Mouse (Mus musculus) gonadal fat pad, adult 2 months (tissue): ENCODE results near the gene Fam19a4. TPM values are rescaled to one million over a fixed set of nuclear protein-coding genes. Genes with fewer than 3 reads are reported as not detected.

Source experiments
- DNase-seq: peaks from one replicate; pipeline ENCODE4 v3.0.0-alpha.2; 2012; ENCODE audit warnings: low read depth
- polyA plus RNA-seq: library from polyadenylated mRNA; depleted of rRNA; stranded (reverse); fragments of >200 nt; gene quantifications from 2 replicates; pipeline ENCODE4 v1.2.3, GENCODE M21; 2012; rRNA removed

Gene Fam19a4
- not detected in 2 replicates for polyA plus RNA-seq

- no peak for DNase-seq
Measured at GRCm38 (mm10) chr6:97060074-97060681, at the start of gene Fam19a4. Gene Fam19a4 (minus strand): TSS chr6:97060413.

- no peak for DNase-seq
Measured at GRCm38 (mm10) chr6:97106777-97107176, 46.6 kb upstream of the Fam19a4 start.

- DNase-seq = no peak
Measured at GRCm38 (mm10) chr6:97106106-97106505, 45.9 kb upstream of the Fam19a4 start.

- DNase-seq = no peak
Measured at GRCm38 (mm10) chr6:97104264-97104852, 44.1 kb upstream of the Fam19a4 start.

GRCm38 (mm10) chr6:97101958-97102702 is 41.9 kb upstream of the Fam19a4 start:
- DNase-seq = no peak

- no peak for DNase-seq
Measured at GRCm38 (mm10) chr6:97101190-97101957, 41.2 kb upstream of the Fam19a4 start.

GRCm38 (mm10) chr6:97082336-97082735 is 22.1 kb upstream of the Fam19a4 start:
- DNase-seq = no peak

DNA sequence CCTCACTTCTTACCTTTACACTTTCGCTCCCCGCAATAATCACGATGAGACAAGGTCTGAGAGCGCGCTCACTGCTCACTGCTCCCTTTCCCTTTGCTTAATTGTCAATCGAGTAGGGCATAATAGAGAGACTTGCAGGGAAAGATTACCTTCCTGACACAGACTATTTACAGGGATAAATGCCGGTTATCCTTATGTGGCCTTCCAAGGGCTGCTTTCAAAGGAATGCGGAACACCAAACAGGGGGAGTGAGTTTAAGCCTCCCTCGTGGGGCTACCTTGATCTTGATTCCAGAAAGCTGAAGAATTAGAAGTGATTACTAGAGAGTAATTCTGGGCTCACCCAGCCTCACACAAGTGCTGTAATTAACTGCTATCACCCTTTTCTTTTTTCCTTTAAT is 19.8 kb upstream of the Fam19a4 start:
- DNase-seq = no peak

DNA sequence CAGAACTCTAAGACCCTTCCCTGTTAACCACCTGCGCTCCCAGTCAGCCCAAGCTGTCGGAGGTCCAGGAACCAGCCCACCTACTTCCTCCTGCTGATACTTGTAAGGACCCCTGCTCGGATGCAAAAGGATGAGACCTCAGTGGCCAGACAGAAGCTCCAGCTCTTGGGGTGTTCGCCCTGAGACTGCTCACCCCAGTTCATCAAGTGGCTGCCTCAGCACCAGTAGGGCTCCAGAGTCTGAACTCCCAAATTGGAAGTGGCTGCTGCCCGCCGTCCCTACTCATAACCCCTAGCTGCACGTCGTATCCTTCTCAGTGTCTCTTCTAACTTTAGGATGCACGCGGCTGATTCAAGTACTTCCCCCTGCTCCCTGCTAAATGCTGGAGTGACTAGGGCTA is 614 bp downstream of the Fam19a4 start:
- DNase-seq = no peak

GRCm38 (mm10) chr6:97052196-97052770 is 7.9 kb downstream of the Fam19a4 start:
- no peak for DNase-seq

- DNase-seq = no peak
Measured at GRCm38 (mm10) chr6:97048403-97048802, 11.8 kb downstream of the Fam19a4 start.

- no peak for DNase-seq
Measured at GRCm38 (mm10) chr6:97046541-97046940, 13.7 kb downstream of the Fam19a4 start.

GRCm38 (mm10) chr6:97027110-97027677 is 33.0 kb downstream of the Fam19a4 start:
- no peak for DNase-seq

GRCm38 (mm10) chr6:97019323-97019722 is 40.9 kb downstream of the Fam19a4 start:
- DNase-seq = no peak

GRCm38 (mm10) chr6:97016711-97017110 is 43.5 kb downstream of the Fam19a4 start:
- DNase-seq = no peak

GRCm38 (mm10) chr6:97016018-97016417 is 44.2 kb downstream of the Fam19a4 start:
- no peak for DNase-seq

DNA sequence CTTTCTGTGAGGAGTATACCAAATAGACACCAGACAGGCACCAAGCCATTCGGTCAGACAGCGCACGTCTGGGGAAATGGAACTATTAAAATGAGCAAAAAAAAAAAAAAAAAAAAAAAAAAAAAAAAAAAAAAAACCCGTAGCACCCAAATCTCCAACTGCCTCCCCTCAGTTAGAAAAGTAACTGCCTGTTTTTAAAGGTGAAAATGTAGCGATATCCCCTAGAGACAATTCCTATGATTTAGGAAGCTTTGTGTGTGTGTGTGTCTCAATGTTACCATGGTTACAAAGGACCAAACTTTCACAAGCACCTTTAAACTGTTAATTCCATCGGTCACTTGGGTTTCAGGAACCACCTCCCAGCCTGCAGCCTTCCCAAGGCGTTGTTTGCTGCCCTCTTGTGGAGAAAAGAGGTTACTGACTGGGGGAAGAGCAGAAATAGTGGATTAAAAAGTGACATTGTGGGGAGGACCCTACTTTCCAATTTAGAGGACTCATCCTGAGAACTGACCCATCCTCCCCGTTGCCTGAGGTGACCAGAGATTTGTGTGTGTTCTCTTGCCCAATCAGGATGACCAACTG is 53.6 kb downstream of the Fam19a4 start:
- DNase-seq = no peak

DNA sequence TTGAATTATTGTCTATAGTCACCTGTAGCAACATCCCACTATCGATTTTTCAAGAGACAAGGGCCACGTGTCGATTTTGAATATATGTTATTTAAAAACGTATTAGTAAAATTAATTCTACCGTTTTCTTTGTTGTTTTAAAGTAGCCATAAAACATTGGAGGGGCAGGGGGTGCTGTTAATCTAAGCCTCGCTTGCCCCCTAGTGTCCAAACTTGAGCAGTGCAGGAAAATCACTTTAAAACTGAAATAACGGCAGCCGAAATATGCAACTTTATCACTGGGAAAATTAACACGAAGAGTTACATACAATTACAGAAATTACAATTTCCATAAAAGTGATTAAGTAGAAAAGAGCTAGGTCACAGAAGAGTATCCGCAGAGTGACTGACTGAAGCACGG is 55.2 kb downstream of the Fam19a4 start:
- no peak for DNase-seq

GRCm38 (mm10) chr6:96995556-96996159 is 64.6 kb downstream of the Fam19a4 start:
- DNase-seq = no peak

DNA sequence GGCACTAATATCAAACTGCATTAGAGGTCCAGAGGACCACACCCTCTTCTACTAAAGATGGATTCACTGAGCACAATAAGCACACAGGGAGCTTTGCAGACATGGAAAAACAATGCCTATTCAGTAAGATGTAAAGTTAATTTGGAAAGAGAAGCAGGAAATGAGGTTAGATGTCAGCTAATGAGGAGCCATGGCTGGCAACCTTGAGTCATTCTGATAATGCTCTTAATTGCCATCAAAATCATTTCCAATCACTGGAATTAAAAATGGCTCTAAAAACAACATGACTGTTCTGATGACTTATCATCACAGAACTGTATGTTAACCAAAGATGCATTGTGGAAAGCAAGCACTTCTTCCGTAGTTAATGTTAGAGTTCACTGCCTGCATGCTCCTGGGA is 68.5 kb downstream of the Fam19a4 start:
- DNase-seq = no peak

GRCm38 (mm10) chr6:96977537-96977936 is 82.7 kb downstream of the Fam19a4 start:
- no peak for DNase-seq
